Comparison of ENCODE assay signal across 27 mouse cellular contexts in genomic region chr1:62412988-62413387, GRCm38 (mm10).
A peak's percentile ranks its signal among the peaks of the same experiment; 100 is the strongest.
DNase-seq lines count a peak whose midpoint lies in the region; ATAC-seq and TF ChIP-seq lines count a peak whose summit lies in the region.
"Had no signal": no experiment of that assay in that cellular context is flagged by ENCODE, and none has a peak within 500 bp of the region (broad histone marks: within the 10 kb centered on the region; RNA-seq: fewer than 3 reads in every experiment).

No protein-coding gene starts in this region.

- H3K27ac ChIP-seq in liver, adult 2 months (replicated peaks; ENCODE audit: insufficient read depth, low read depth, low read length): no peak overlapping the region
- H3K27ac ChIP-seq in liver, embryonic 11.5 days (ENCODE audit: low read depth, low read length): no peak overlapping the region
- no peak overlapping the region for H3K27ac ChIP-seq in lung, embryonic 15.5 days
- H3K27ac ChIP-seq: embryonic facial prominence, embryonic 12.5 days; embryonic facial prominence, embryonic 15.5 days; gastrocnemius, adult 2 months; heart, adult 2 months; heart, embryonic 10.5 days; hindbrain, embryonic 12.5 days; hindbrain, embryonic 15.5 days had no signal

- peaks cover 2% of the 10 kb centered on the region; the same call in 1 of the 2 replicates for H3K4me1 ChIP-seq in liver, adult 2 months (ENCODE audit: control insufficient read depth, insufficient read depth, low read length)
- H3K4me1 ChIP-seq in liver, embryonic 11.5 days (replicated peaks; ENCODE audit: control insufficient read depth, insufficient read depth, low read length): no peaks in the 10 kb centered on the region
- peaks cover 16% of the 10 kb centered on the region for H3K4me1 ChIP-seq in lung, embryonic 15.5 days
- H3K4me1 ChIP-seq: embryonic facial prominence, embryonic 12.5 days; hindbrain, embryonic 15.5 days had no signal

- H3K9me3 ChIP-seq in liver, embryonic 11.5 days (ENCODE audit: control insufficient read depth, low read length): no peaks in the 10 kb centered on the region
- no peaks in the 10 kb centered on the region for H3K9me3 ChIP-seq in lung, embryonic 15.5 days
- H3K9me3 ChIP-seq: embryonic facial prominence, embryonic 12.5 days; embryonic facial prominence, embryonic 15.5 days; G1E; heart, embryonic 10.5 days; hindbrain, embryonic 12.5 days; hindbrain, embryonic 15.5 days had no signal

- H3K9ac ChIP-seq in liver, adult 2 months (ENCODE audit: low read depth, low read length): no peak overlapping the region
- no peak overlapping the region for H3K9ac ChIP-seq in liver, embryonic 11.5 days (ENCODE audit: low read depth, low read length)
- no peak overlapping the region for H3K9ac ChIP-seq in lung, embryonic 15.5 days
- H3K9ac ChIP-seq: embryonic facial prominence, embryonic 12.5 days; embryonic facial prominence, embryonic 15.5 days; forebrain, postnatal 0 days; hindbrain, embryonic 12.5 days; hindbrain, embryonic 15.5 days had no signal

- no peaks in the 10 kb centered on the region for H3K36me3 ChIP-seq in liver, adult 2 months (ENCODE audit: control insufficient read depth, insufficient read depth, low read length)
- H3K36me3 ChIP-seq in liver, embryonic 11.5 days (ENCODE audit: control insufficient read depth, insufficient read depth, low read length): no peaks in the 10 kb centered on the region
- H3K36me3 ChIP-seq in lung, embryonic 15.5 days: no peaks in the 10 kb centered on the region
- H3K36me3 ChIP-seq: embryonic facial prominence, embryonic 12.5 days; embryonic facial prominence, embryonic 15.5 days; G1E; heart, embryonic 10.5 days; hindbrain, embryonic 12.5 days; hindbrain, embryonic 15.5 days had no signal

- no peak for TF ChIP-seq CTCF in liver, adult 2 months (IDR thresholded peaks at IDR 0.05; ENCODE audit: low read depth, low read length)

- no peak overlapping the region for H3K4me3 ChIP-seq in liver, adult 2 months (ENCODE audit: insufficient read depth, low read depth, low read length)
- H3K4me3 ChIP-seq in liver, embryonic 11.5 days (ENCODE audit: low read depth, low read length): no peak overlapping the region
- H3K4me3 ChIP-seq in lung, embryonic 15.5 days: no peak overlapping the region
- H3K4me3 ChIP-seq: embryonic facial prominence, embryonic 12.5 days; embryonic facial prominence, embryonic 15.5 days; gastrocnemius, adult 2 months; heart, adult 2 months; heart, embryonic 10.5 days; hindbrain, embryonic 12.5 days; hindbrain, embryonic 15.5 days had no signal

- 26% methylated on average over 3 of the region's 3 CpGs for WGBS in liver, adult 2 months
- 69% methylated on average over 3 of the region's 3 CpGs for WGBS in liver, embryonic 11.5 days
- 41% methylated on average over 3 of the region's 3 CpGs for WGBS in lung, embryonic 15.5 days

- DNase-seq in liver, adult 2 months (ENCODE audit: extremely low read depth, low read depth, low spot score): peak; percentile 62
- no peak for DNase-seq in liver, embryonic 11.5 days (ENCODE audit: low spot score)
- DNase-seq in lung, postnatal 14 days: no peak
- peak; percentile 13 for DNase-seq in lung, postnatal 36 days
- DNase-seq in lung, postnatal 4 days: no peak
- DNase-seq in urinary bladder, adult 2 months (ENCODE audit: low spot score): no peak
- DNase-seq: adrenal gland, postnatal 10 days; adrenal gland, postnatal 36 days; B cell, adult 2 months; cerebellum, adult 11 months; cerebellum, adult 2 months; cerebellum, adult 9-11 months; cerebellum, postnatal 25 days; forebrain, postnatal 0 days; gastrocnemius, adult 2 months; gastrocnemius, postnatal 14 days; heart, adult 2 months had no signal

- H3K27me3 ChIP-seq in liver, adult 2 months (ENCODE audit: control insufficient read depth, insufficient read depth, low read length): no peaks in the 10 kb centered on the region
- no peaks in the 10 kb centered on the region for H3K27me3 ChIP-seq in liver, embryonic 11.5 days (replicated peaks; ENCODE audit: control insufficient read depth, insufficient read depth, low read length)
- no peaks in the 10 kb centered on the region for H3K27me3 ChIP-seq in lung, embryonic 15.5 days
- H3K27me3 ChIP-seq: CH12.LX; embryonic facial prominence, embryonic 12.5 days; embryonic facial prominence, embryonic 15.5 days; hindbrain, embryonic 12.5 days; hindbrain, embryonic 15.5 days; Patski had no signal

- ATAC-seq in liver, embryonic 11.5 days (replicated peaks; ENCODE audit: low FRiP score): no peak
- ATAC-seq in lung, embryonic 15.5 days (ENCODE audit: borderline replicate concordance, extremely low read depth, low FRiP score, low TSS enrichment): peak; percentile 57; the same call in 1 of the 2 replicates
- ATAC-seq: forebrain, embryonic 14.5 days; forebrain, postnatal 0 days; Patski had no signal

- H3K4me2 ChIP-seq in liver, embryonic 11.5 days: no peak overlapping the region
- no peak overlapping the region for H3K4me2 ChIP-seq in lung, embryonic 15.5 days
- H3K4me2 ChIP-seq: embryonic facial prominence, embryonic 12.5 days; embryonic facial prominence, embryonic 15.5 days; hindbrain, embryonic 12.5 days; hindbrain, embryonic 15.5 days had no signal

- TF ChIP-seq POLR2A in liver, adult 2 months (IDR thresholded peaks at IDR 0.05; ENCODE audit: extremely low read depth, insufficient read depth, low read length): no peak

- H3K79me2 ChIP-seq in liver, adult 2 months (ENCODE audit: control insufficient read depth, insufficient read depth, low read length): no peaks in the 10 kb centered on the region

Comparison
In these comparisons a context has a peak if more than half of its experiments do, and no peak if none do; other contexts are left out.
1. DNase-seq: peak in liver, adult 2 months (single experiment) and lung, postnatal 36 days (single experiment); none in liver, embryonic 11.5 days (single experiment), lung, postnatal 14 days (single experiment), lung, postnatal 4 days (0 of 2) and urinary bladder, adult 2 months (single experiment).